Mouse (Mus musculus) urinary bladder, adult 2 months (tissue): ENCODE measurements at regions not wholly inside any gene's neighbourhood (a gene's known extent, or its start where the extent isn't known, plus 50 kb on each side); places are given as distances from the start of the nearest gene placed in this dataset.

Experiments
- DNase-seq: peaks from one replicate; pipeline ENCODE4 v3.0.0; 2022; ENCODE audit warnings: low spot score

DNA sequence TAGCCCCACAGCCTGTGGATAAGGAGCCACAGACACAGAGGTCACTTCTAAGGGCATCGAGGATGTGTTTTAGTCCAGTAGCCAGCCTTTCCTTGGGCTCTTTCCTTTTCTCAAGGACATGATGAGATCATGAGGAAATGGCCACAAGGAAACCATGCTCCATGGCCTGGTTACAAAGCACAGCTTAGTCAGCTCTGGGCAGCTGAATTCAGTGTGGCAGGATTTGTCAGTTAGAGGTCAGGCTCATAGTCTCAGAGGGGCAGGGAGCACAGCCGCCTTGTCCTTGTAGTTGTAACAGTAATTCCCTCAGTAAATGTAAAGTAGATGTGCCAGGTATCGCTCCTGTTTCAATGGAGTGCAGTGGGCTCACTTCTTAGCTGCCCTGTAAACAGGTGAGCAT is 111.7 kb upstream of the Vangl1 start:
- DNase-seq: no peak

DNA sequence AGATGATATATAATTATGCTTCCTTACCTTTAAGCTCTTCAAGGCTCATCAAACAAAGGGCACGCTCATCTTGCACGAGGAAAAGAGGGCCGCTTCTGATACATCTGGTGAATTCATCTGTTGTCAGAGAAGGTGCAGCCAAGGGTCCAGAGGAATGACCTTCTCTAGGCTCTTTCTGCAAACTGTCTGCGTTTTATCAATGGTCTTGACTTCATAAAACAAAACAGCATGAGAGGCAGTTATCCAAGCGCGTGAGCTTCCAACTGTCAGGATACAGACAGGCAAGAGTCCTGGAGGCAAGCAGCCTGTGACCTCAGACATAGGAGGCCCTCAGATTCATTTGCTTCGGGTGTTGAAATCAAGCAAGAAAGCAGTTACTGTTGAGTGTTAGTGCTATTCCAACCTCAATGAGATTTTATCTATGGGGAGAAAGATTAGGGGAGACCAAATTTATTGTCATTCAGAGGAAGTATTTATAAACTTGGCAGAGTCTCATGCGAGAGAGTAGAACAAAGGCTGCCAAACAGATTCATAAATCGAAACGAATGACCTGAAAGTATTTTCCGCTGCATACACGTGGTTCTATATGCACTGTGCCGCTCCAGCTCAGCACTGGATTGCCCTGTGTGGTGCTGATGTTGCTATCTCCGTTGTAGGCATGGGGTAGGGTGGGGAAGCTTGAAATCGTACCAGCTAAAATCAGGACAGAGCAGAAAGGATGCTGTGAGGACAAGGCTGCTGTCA is 107.2 kb upstream of the Vangl1 start:
- DNase-seq: no peak

DNA sequence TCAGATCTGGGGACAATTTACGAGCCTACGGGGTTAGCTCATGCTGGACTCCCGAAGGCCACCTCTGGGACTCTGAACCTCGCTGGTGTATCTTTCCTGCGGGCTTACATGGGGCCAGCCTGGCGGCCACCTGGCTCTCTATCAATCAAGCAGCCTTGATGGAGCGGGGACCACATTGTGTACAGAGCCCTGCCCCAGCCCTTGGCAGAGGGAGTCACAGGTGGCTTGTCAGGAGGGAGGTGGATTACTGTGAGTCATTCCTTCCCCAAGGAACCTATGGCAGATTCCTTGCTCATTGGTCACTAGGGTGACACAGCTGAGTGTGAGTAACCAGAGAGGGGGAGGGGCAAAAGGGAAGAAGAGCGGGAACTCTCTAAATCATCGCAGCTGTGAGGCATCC is 105.8 kb upstream of the Vangl1 start:
- no peak for DNase-seq

DNA sequence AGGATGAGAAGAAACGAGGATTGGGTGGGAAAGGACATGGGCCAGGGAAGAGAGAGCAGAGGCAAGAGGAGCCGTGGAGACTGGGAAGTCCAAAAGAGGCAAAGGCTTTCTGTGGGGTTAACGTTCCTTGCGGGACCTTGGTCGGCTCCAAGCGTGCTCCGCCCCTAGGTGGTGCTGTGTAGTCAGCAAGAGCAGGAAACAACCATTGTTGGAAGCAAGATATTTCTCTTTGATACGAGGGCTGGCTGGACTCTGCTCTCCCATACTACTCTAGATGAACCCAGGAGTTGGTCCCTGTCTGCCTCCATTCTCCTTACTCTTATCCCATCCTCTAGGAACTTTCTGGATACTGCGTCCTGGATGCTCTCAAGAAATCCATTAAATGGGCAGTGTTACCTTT is 105.3 kb upstream of the Vangl1 start:
- peak; percentile 53 for DNase-seq

DNA sequence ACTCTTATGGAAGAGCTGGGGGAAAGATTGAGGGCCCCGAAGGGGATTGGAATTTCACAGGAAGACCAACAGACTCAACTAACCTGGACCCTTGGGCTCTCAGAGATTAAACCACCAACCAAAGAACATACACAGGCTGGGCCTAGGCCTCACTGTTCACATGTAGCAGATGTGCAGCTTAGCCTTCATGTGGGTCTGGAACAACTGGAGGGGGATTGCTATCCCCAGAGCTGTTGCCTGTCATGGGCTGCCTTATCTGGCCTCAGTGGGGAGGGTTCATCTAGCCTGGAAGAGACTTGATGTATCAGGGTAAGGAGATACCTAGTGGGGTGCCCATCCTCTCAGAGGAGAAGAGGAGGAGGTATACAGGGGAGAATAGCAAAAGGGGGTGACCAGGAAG is 103.2 kb upstream of the Vangl1 start:
- no peak for DNase-seq

DNA sequence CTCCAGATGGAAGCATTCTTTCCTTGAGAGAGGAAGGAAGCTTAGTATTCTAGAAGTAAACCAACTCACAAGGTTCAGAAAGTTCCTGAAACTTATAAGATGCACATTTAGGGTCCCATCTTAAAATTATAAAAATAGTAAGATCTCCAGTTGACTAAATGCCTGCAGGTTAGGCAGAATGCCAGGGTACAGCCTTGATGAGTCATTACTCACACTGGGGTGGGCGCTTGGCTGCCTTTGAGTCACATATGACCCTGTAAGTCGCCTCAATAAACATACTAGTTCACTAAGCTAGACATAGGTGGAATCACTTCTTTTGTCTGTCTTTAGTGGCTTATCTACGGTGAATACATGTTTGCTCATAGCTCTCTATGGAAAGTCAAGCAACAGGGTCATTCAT is 87.9 kb upstream of the Vangl1 start:
- no peak for DNase-seq

DNA sequence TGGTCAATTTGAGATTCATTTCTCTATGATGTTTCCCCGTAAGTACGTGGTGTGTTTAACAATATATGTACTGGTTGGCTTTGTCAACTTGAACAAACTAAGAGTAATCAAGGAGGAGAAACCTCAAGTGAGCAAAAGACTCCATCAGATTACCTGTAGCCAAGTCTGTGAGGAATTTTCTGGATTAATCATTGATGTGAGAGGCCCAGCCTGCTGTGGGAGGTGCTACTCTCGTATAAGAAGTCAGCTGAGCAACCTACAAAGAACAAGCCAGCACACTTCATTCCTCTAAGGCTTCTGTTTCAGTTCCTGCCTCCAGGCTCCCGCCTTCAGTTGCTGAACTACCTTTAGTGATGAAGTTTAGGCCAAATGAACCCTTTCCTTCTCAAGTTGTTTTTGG is 77.5 kb upstream of the Vangl1 start:
- DNase-seq: no peak

DNA sequence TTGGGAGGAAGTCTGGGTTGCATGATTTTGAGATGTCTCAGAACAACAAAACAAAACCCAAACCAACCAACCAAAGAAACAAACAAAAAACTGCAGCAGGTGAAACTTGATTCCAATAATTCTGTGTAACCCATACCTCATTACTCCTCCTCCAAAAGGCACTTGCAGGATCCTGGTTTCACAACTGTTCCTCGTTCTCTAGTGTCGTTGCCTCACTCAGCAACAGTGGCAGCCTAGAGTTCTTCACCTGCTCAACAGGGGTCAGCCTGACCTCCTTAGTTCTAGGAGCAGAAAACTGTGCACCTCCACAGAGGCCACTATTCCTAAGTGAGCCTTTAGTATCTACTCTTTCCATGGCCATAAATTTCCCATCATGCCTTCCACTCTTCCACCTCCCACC is 72.3 kb upstream of the Vangl1 start:
- DNase-seq: no peak

DNA sequence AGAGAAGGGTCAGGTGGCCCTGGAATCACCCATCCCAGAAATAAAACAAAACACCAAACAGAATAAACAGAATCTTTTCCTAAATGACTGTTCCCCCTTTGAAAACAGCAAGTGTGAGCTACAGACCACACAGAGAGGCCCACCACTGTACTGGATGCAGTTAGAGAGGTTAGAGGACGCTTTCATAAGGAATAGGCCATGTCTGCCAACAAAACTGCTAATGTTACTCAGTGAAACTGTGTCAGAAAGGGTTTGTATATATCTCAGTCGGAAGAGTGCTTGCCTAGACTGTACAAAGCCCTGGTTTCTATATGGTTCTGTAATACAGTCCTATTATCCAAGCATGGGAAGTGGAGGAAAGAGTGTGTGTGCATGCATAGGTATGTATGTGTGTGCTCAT is 71.8 kb upstream of the Vangl1 start:
- DNase-seq: no peak

DNA sequence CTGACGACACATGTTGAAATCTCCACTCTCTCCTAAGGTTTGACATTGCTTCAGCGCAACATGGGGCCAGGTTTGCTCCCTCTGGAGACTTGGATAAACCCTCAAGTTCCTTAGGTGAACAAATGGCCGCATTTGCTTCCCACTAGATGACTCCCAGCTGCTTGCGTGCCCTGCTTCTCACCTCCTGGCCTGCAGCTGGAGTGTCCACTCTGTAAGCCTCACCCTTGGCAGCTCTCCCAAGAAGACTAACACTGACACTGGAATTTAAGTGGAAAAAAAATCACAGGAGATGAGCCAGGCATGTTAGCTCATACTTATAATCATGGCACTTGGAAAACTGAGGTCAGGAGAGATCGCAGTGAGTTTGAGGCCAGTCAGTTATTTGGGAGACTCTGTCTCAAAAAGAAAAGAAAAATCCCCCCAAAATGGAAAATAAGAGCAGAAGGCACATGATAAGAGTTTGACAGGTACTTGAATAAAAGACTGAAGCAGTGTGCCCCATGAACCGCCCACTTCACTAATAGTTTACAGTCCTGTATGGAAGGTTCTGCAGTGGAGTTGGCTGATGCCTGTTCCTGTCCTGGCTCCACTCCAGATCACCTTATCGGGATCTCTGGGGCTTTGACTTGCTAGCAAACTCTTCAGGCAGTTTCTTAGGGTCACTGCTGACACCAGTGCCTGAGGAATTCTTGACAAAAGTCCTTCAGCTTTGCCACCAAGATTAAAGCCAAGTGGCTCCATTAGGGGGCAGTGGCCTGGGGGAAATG is 70.9 kb upstream of the Vangl1 start:
- no peak for DNase-seq

DNA sequence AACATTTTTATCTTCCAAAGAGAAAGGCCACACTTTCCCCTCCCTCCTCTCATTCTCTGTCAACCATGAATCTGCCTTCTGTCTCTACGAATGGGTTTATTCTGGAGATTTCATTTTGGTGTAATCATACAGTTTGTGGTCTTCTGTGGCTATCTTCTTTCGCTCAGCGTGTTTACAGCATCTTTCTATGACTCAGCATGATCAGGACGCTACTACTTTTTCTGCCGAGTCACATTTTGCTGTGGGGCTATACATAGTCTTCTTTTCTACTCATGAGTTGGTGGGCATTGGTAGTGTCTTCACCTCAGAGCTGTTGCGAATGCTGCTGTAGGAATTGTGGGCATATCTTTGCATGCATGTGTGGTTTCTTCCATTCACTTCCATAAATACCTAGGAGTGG is 66.3 kb upstream of the Vangl1 start:
- DNase-seq: no peak

DNA sequence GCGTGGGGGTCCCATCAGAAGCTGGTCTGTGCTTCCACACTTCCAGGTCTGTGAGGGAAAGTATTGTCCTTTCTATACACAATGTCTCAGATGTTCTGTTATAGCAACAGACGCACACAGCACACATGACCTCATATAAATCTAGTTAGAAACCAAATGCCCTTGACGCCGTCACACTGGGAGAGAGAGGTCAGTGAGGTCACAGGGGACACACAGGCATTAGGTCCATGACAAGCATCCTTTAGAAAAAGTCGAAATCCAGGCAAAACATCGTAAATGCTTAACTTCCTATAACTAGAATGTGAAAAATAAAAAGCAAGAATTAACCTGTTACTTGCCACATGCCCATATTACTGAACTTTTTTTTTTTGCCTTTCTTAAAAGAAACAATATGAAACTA is 65.8 kb upstream of the Vangl1 start:
- no peak for DNase-seq

DNA sequence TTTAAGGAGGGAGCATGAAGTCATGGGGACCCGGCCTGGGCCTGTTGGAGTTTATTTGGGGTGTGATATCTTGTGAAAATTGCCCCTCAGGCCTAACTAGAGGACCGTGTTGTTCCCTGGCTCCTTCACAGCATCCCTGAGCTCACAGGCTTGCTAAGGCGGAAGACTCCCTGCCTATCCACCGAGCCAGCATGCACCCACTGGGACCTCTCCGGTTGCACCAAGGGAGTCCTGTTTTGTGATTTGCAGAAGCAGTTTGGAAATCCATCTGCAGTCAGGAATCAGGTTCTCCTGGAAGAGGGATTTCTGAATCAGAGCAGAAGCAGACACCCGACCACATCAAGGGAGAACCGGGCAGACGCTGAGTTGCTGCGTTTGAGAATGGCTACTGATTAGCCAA is 61.6 kb upstream of the Vangl1 start:
- DNase-seq: no peak

DNA sequence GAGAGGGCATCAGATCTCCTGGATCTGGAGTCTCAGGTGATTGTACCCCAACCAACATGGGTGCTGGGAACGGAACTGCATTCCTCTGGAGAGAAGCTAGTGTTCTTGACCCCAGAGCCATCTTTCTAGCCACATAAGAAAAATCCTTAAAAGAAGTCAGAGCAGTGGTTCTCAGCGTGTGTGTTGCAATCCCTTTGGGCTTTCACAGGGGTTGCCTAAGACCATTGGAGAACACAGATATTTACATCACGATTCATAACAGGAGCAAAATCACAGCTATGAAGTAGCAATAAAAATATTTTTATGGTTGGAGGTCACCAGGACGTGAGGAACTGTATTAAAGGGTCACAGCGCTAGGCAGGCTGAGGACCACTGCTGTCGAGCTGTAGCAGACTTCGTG is 60.7 kb upstream of the Vangl1 start:
- no peak for DNase-seq

DNA sequence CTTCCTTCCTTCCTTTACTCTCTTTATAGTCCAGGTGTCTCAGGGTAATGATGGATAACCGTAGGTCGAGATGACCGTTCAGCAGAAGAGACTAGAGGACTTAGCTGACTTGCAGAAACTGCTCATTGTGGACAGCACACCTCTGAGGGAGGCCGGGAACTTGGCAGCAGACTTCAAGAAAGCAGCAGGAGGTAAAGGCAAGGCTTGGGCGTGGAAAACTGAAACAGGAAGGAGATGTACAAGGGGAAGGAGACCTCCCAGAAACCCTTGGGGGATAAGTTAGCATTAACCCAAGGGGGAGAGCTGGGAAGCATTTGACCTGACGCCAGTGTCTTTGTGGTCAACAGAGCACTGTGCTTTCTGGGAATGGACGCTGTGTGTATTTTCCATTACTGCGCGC is 58.8 kb upstream of the Vangl1 start:
- no peak for DNase-seq

DNA sequence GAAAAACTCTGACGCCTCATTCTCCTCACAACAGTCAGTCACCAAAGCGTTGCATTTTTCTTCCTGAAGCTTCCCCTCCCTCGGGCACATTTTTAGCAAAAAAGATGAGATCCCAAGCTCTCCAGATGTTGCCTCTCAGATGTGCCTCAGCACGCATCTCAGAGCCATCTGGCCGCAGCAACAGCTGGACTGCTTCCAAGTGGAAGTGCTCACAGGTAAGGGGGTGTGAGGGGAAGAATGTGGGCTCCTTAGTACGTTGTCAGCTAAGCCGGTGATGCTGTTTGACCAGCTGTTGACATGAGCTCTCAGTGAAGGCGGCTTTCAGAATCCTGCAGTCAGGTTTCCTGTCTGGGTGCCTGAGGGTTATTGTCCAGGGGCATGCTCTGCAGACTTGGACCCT is 58.2 kb upstream of the Vangl1 start:
- no peak for DNase-seq

DNA sequence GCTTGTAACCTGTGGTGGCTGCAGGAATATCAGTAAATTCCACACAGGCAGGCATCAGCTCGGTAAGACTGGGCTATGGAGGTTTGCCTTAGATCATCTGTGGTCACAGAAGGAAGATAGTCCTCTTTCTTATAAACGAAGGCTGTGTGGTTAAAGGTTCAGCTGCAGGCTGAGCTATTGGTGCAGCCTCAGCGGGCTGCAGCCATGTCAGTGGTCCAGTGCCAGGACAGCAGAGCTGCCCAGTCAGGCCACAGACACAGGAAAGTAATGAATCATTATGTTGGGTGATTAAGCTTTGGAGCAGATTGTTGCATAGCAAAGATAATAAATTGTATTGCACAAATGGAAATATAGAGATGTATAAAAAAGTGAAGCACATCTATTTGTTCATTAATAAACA is 57.0 kb upstream of the Vangl1 start:
- DNase-seq: no peak
